Mouse (Mus musculus) myocyte (in vitro differentiated cells): ENCODE results near the gene Ipo4.

Source experiments
- E2F4 ChIP-seq: IDR thresholded peaks from one replicate; pipeline ENCODE4 v1.6.1; 2011; ENCODE audit warnings: mild to moderate bottlenecking, control low read depth, moderate library complexity; ENCODE audit not compliant: insufficient read depth
- MAX ChIP-seq: IDR thresholded peaks from one replicate; pipeline ENCODE4 v1.6.1; 2011; ENCODE audit warnings: low read depth, mild to moderate bottlenecking, control low read depth
- MYOD1 ChIP-seq, 3 experiments: IDR thresholded peaks; one replicate each; pipeline ENCODE4 v1.6.1; 2011; ENCODE audit warnings: control low read depth in 2 of 3, low read depth in 2 of 3, mild to moderate bottlenecking in 2 of 3, moderate library complexity in 1 of 3; ENCODE audit not compliant: insufficient read length in 2 of 3, control insufficient read depth in 1 of 3
- MYOG ChIP-seq, 3 experiments: IDR thresholded peaks; one replicate each; pipeline ENCODE4 v1.6.1; 2011; ENCODE audit warnings: control low read depth in 2 of 3, low read depth in 2 of 3, mild to moderate bottlenecking in 2 of 3; ENCODE audit not compliant: insufficient read length in 2 of 3, control insufficient read depth in 1 of 3, insufficient read depth in 1 of 3
- POLR2A ChIP-seq: IDR thresholded peaks from one replicate; pipeline ENCODE4 v1.6.1; 2011; ENCODE audit warnings: low read depth, mild to moderate bottlenecking, control low read depth, moderate library complexity; ENCODE audit not compliant: insufficient read length
- POLR2AphosphoS2 ChIP-seq: IDR thresholded peaks from one replicate; pipeline ENCODE4 v1.6.1; 2011; ENCODE audit warnings: low read depth, control low read depth; ENCODE audit not compliant: insufficient read length
- TCF12 ChIP-seq: IDR thresholded peaks from one replicate; pipeline ENCODE4 v1.6.1; 2011; ENCODE audit warnings: mild to moderate bottlenecking, control low read depth; ENCODE audit not compliant: poor library complexity, insufficient read depth, severe bottlenecking

DNA sequence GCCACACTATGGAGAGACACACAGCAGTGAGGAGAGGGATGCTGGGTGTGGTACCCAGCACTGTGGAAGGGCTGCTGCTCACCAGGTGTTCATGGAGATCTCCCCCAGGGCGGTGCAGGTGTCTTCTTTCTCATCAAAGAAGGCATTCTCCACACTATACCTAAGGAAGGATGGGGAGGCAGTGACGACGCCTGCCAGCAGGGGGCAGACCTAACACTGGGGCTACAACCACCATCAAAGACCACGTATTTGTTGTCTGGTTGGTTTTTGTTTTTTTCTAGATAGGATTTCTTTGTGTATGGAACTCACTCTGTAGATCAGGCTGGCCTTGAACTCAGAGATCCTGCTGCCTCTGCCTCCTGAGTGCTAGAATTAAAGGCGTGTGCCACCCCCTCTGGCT lies 6.4 kb downstream of the Ipo4 start:
- TF ChIP-seq POLR2A (no peak), E2F4 (no peak), TCF12 (no peak), MYOD1 (IDR thresholded peaks at IDR 0.05; ENCODE audit: control insufficient read depth in 1 of 3, insufficient read length in 2 of 3, low read depth in 2 of 3) (no peak), MYOG (IDR thresholded peaks at IDR 0.05; ENCODE audit: control insufficient read depth in 1 of 3, insufficient read depth in 1 of 3, insufficient read length in 2 of 3, low read depth in 2 of 3) (no peak), POLR2AphosphoS2 (no peak), MAX (no peak)
